Mouse (Mus musculus): ENCODE results near the gene Emc1.
"Not testable (repeated sequence)": the region's sequence is repeated elsewhere in the genome, so short reads cannot be mapped to it uniquely, and the experiment has no call there.

Gene Emc1

GRCm38 (mm10) chr4:139360761-139361548 is 8.6 kb downstream of the Emc1 start:
- DNase-seq, result no peak

- no peak for DNase-seq
Observed at GRCm38 (mm10) chr4:139367336-139367735, 14.9 kb downstream of the Emc1 start.

DNA sequence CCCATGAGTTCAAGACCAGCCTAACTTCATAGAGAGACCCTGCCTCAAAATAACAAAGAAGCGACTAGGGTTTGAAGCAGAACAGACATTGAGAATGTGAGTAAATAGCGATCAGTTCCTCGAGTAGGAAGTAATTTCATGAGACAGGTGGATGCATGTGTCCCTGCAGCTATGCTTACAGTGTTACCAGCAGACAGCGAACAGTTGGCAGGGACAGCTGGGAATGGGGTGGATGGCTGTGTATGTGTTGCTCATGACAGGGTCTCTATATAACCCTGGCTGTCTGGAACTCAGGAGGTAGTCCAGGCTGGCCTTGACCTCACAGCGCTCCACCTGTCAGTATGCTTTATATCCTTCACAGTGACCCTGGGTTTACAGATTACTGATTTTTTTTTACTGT is 15.7 kb downstream of the Emc1 start:
- DNase-seq, result no peak

DNA sequence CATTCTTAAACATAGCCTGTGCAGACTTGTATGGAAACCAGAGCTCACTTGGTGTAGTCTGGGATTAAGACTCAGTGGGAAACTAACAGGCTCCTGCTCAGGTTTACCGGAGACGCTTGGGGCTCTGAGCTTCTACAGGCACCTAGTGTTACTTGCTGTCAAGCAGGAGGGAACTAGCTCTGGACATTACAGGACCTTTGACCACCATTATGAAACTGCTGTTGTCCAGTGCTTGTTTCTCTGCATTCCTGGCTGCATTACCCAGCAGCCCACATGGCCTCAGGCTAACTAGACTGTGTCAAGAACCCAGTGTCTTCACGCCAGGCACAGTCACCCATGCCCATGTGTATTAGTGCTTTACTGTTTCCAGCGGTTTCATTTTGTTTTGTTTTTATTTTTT is 20.7 kb downstream of the Emc1 start:
- no peak for DNase-seq

GRCm38 (mm10) chr4:139373531-139373930 is 21.1 kb downstream of the Emc1 start:
- DNase-seq, result no peak

DNA sequence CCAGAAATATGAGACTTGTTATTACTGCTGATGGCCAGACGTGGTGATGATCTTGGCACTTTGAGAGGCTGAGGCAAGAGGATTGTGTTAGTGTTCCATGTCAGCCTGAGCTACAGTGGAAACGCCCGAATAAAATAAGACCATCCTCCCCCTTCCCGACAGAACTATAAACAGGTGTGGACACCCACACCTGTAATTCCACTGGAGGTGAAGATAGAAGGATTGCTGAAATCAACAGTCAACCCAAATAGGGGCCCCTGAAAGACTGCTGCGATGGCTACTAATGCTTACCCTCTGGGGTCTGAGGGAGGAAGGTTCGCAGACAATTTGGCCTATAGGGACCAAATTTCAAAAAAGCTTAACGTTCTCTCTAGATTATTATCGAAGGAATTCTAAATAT is 27.3 kb downstream of the Emc1 start:
- no peak for DNase-seq

GRCm38 (mm10) chr4:139380207-139380748 is 27.9 kb downstream of the Emc1 start:
- peak; percentile 100 for DNase-seq

GRCm38 (mm10) chr4:139380775-139381451 is 28.5 kb downstream of the Emc1 start:
- no peak for DNase-seq

GRCm38 (mm10) chr4:139381452-139381845 is 29.1 kb downstream of the Emc1 start:
- DNase-seq, result no peak

DNA sequence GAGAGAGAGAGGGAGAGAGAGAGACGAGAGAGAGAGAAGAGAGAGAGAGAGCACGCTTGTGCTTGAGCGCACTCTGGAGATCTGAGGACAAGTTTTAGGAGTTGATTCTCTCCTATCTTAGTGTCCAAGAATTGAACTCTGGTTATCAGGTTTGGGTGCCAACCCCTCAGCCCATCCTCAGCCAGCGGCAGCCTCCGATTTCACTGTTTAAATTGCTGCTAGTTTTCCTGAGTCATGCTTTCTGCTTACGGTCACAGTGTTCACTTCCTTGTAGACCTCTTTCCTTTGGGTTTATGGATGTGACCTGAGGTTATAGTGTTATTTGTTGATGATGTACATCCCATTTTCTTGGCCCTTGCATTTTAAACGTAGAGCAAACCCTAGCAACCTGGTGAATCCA is 29.8 kb downstream of the Emc1 start:
- DNase-seq, result no peak

DNA sequence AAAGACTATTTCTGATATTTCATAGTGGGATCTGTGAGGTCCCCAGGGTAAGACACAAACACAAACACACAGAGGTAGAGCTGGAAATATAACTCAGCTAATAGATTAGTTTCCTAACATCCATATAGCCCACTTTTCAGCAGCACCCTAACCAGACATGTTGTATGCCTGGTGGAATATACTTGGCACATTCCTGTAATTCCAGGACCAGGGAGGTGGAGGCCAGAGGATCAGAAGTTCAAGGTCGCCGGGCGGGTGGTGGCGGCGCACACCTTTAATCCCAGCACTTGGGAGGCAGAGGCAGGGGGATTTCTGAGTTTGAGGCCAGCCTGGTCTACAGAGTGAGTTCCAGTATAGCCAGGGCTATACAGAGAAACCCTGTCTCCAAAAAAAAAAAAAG is 33.5 kb downstream of the Emc1 start:
- not testable (repeated sequence) for DNase-seq

DNA sequence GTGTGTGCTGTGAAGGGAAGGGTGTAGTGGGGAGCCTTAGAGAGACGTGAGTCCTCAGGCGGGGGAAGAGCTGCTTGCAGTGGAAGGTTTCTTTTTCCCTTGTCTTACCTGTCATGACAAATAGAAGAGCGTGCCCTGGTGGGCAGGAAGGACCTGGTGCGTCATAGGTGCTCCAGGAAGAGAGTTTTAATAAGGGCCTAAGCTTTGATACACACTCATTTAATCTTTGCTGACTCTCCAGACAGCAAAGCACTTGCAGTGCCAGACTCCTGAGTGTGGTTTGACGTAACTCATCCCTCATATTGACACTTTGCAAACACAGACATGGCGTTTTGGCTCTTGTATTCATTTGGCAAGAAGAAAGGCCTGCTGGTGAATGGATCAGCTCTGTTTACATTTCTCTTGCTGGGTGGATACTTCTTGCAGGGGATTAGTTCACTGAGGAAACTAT is 34.5 kb downstream of the Emc1 start:
- no peak for DNase-seq

DNA sequence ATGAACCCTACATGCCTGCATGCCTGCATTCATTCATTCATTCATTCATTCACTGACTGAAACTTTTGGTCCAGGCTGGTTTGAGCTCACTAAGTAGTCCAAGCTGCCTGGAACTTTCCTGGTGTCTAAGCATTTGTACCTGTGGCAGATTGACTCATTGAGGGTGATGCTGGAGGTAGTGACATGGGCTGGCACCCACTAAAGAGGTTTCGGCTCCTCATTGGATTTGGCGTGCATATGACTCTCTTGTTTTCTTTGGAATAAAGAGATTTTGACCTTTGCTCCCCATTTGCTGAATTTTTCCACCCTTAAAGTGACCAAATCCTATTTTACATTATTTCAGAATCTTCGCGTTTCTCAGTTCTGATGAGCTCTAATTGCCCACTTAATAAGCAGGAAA is 37.2 kb downstream of the Emc1 start:
- DNase-seq, result no peak

DNA sequence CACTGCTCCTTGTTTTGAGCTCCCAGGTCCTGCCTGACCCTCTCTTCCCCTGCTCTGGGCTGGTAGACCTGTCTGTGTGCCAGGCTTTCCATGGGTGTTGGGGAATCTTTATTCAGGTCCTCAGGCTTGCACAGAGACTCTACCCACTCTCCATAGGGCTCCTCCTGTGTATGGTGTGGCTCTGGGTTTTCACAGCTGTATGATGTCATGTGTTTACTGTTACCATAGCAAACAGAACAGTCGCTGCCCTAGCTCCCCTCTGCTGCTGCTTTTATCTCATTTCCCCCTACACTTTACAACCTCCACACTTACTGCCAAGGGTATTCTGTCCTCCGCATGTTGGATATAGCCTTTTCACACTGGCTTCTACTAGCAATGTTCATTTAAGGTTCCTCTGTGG is 43.0 kb downstream of the Emc1 start:
- DNase-seq, result no peak

DNA sequence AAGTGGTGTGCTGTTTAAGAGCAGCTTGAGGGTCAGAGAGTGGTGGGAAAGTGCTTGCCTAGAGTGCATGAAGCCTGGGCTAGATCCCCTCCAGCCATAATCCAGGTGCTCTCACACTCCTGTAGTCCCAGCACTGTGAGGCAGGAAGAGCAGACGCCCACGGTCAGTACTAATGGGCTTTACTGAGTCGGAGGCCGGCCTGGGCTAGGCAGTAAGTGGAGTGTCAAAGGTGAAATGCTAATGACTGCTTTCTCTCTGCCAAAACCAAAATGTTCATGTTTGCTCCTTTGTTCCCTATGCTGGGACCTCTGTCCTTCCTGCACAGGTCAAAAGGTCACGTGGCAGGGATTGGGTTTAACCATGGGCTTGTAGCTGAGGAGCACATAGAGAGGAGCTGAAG is 48.1 kb downstream of the Emc1 start:
- DNase-seq, result no peak

GRCm38 (mm10) chr4:139403214-139403613 is 50.8 kb downstream of the Emc1 start:
- no peak for DNase-seq

GRCm38 (mm10) chr4:139411351-139411750 is 59.0 kb downstream of the Emc1 start:
- peak in 1 of 2 experiments; percentile 21 for DNase-seq

- DNase-seq, result no peak
Observed at GRCm38 (mm10) chr4:139417868-139418267, 65.5 kb downstream of the Emc1 start.

DNA sequence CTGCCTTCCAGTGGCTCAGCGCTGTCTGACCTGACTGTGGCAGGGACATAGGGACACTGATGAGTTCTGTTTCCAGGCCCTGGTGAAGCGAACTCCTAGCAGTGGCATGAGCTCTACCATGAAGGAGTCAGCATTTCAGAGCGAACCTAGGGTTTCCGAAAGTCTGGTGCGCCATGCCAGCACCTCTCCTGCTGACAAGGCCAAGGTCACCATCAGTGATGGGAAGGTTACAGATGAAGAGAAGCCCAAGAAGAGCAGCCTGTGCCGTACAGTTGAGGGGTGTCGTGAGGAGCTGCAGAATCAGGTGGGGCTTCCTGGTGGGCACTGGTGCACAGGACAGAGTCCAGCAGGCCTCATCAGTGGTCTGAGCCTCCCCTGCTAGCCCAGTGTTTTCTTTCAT is 69.2 kb downstream of the Emc1 start:
- DNase-seq, result no peak

DNA sequence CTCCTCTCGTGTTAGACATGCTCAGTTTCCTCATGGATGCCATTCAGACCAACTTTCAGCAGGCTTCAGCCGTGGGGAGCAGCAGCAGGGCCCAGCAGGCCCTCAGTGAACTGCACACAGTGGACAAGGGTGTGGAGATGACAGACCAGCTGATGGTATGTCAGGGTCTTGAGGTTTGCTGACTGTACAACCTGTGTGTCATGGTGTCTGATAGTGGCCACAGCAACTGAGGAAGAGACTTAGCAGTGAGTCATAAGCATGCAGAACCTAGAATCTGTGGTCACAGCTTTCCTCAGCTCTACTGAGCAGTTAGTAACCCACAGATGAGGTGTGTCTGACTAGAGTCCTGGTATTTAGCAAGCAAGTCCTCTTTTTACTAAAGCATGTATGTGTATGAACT is 70.0 kb downstream of the Emc1 start:
- DNase-seq, result no peak

GRCm38 (mm10) chr4:139423270-139423669 is 70.9 kb downstream of the Emc1 start:
- DNase-seq, result no peak

All from cerebellum, postnatal 36 days (tissue).